Mouse (Mus musculus) olfactory bulb, adult 2 months (tissue): ENCODE data around the gene Theg. TPM values are rescaled to one million over a fixed set of nuclear protein-coding genes. Genes with fewer than 3 reads are reported as not detected.

Experiments
- H3K27ac ChIP-seq: fragments of 200-500 bp; 2 replicates; pipeline ENCODE4 v1.5.1; 2012; ENCODE audit warnings: low read depth, low read length; ENCODE audit not compliant: insufficient read depth
- H3K4me1 ChIP-seq: fragments of 200-500 bp; 2 replicates; pipeline ENCODE4 v1.6.1; 2012; ENCODE audit warnings: low read length; ENCODE audit not compliant: control insufficient read depth, insufficient read depth
- H3K4me3 ChIP-seq: fragments of 200-500 bp; 2 replicates; pipeline ENCODE4 v1.5.1; 2012; ENCODE audit warnings: mild to moderate bottlenecking, low read depth, low read length, moderate library complexity; ENCODE audit not compliant: insufficient read depth
- CTCF ChIP-seq: fragments of 200-500 bp; IDR thresholded peaks from 2 replicates; pipeline ENCODE4 v1.5.1; 2012; ENCODE audit warnings: low read depth, mild to moderate bottlenecking, low read length, moderate library complexity; ENCODE audit not compliant: insufficient read depth
- POLR2A ChIP-seq: fragments of 200-500 bp; IDR thresholded peaks from 2 replicates; pipeline ENCODE4 v1.6.1; 2012; ENCODE audit warnings: mild to moderate bottlenecking, low read depth, low read length, moderate library complexity; ENCODE audit not compliant: insufficient read depth
- WGBS: fragments of 180-500 bp; shearing (Covaris S2); methylation state at CpG from one replicate; pipeline ENCODE4 v1.1.7; 2018; 5-methylcytosine and 5-hydroxymethylcytosine counted together
- polyA plus RNA-seq: library from polyadenylated mRNA; stranded (reverse); fragments of >200 nt; gene quantifications from 2 replicates; pipeline ENCODE4 v1.2.4, GENCODE M21; 2012; ENCODE audit warnings: low replicate concordance; ENCODE audit not compliant: missing spikeins, insufficient read depth, insufficient read length

Gene Theg
- polyA plus RNA-seq = not detected in 2 replicates

DNA sequence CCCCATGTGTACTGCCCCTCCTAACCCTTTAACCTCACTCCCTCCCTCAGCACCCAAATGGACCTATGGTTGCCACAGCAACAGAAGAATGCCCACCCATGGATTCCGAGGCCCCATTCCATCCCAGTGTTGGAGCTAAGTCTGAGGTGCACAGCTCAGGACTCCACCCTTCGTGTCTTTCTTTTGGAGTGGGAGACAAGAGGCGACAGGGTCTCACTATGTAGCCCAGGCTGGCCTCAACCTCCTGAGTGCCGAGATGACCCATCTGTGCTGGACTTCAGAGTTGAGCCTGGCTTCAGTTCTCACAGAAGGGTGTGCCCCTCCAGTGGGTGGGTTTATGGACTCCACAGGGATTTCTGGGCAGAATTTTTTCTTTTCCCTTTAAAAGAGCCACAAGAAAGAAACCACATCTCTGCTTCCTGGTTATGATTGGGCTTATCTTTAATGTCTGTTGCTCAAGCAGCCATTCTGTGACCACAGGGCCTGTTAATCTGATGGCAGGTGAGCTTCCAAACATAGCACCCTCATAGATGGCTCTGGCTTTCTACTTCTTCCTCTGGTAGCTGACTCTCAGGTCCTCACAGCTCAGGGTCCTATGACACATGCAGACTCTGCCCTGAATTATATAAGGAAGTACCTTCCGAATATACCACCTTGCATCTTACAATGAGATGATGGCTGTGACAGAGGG lies at the start of gene Theg:
TSS of gene Theg (minus strand) at position 271 of the 691 bp plus-strand sequence.
- WGBS = 86% methylated on average over 5 of the region's 5 CpGs
- H3K27ac ChIP-seq = no peak within 1 kb of the TSS
- TF ChIP-seq CTCF = no peak
- TF ChIP-seq POLR2A = no peak
- no peak within 1 kb of the TSS for H3K4me3 ChIP-seq
- no peaks in the 10 kb centered on the region for H3K4me1 ChIP-seq

GRCm38 (mm10) chr10:79636287-79636686 lies 49.2 kb upstream of the Theg start:
- no peak for TF ChIP-seq CTCF
- TF ChIP-seq POLR2A = no peak
- Histone ChIP-seq H3K4me3 (peak overlapping the region; percentile 87; the same call in 1 of the 2 replicates), H3K4me1 (peaks cover 29% of the 10 kb centered on the region), H3K27ac (no peak overlapping the region)
- WGBS = 79% methylated on average over 8 of the region's 8 CpGs

DNA sequence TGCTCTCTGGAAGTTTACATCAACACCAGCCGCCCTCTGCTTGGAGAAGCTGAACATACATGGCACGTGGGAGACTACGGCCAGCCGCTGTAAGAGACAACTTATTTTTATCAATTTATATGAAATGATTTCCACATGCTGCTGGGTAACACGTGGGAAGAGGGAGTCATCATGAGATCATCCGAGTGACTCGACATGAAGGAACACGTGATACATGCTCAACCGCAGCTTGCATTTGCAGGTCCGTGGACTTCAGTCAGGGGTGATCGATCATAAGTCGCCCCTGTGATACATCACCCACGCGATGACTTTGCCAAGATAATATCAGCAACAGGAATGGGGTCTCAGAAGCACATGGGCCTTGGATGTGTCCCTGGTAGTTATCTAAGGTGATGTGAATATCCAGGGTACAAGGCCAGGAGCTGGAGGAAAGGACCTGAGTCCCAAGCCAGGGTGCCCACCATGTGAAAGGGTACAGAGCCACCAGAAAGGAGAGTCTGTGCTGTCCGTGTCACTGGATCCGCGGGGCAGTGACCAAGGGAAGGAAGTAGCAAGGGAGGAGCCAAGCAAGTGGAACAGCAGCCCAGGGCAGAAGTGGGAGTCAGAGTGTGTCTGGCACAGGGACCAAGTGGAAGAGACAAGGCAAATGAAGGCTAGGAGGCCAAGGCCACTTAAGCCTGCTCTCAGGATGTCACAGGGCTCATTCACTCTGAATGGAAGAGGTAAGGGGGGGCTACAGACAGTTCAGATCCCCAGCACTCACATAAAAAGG lies 46.1 kb upstream of the Theg start:
- no peak overlapping the region for H3K4me3 ChIP-seq
- TF ChIP-seq CTCF (no peak), POLR2A (no peak)
- peaks cover 21% of the 10 kb centered on the region for H3K4me1 ChIP-seq
- WGBS = 80% methylated on average over 17 of the region's 17 CpGs
- H3K27ac ChIP-seq = no peak overlapping the region

GRCm38 (mm10) chr10:79631432-79631831 lies 44.3 kb upstream of the Theg start:
- Histone ChIP-seq H3K4me3 (no peak overlapping the region), H3K4me1 (peaks cover 18% of the 10 kb centered on the region), H3K27ac (no peak overlapping the region)
- TF ChIP-seq CTCF = no peak
- TF ChIP-seq POLR2A = no peak
- 55% methylated on average over 4 of the region's 4 CpGs for WGBS

DNA sequence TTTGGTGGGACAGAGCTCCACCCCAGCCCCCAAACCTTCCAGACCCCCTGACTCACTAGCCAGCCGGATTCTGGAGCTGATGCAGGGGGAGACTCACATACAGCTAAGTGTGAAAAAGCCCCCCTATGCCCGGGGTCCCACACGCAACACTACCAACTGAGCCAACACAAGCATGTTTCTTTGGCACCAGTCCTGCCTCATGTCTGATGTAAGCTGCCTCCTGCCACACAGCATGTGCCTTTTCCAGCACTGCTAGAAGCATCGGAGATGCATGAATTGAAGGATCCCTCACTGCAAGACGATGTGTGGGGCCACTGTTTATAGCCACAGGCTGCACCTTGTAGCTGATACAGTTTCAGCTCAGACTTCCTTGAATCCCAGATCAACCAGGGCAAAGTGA lies 41.2 kb upstream of the Theg start:
- H3K4me3 ChIP-seq = no peak overlapping the region
- 79% methylated on average over 5 of the region's 5 CpGs for WGBS
- no peak for TF ChIP-seq CTCF
- no peak for TF ChIP-seq POLR2A
- peaks cover 14% of the 10 kb centered on the region for H3K4me1 ChIP-seq
- no peak overlapping the region for H3K27ac ChIP-seq

GRCm38 (mm10) chr10:79626156-79626555 lies 39.0 kb upstream of the Theg start:
- Histone ChIP-seq H3K4me1 (peaks cover 10% of the 10 kb centered on the region; the same call in 1 of the 2 replicates), H3K4me3 (no peak overlapping the region), H3K27ac (no peak overlapping the region)
- TF ChIP-seq POLR2A = no peak
- whole genome bisulfite sequencing = 64% methylated on average over 10 of the region's 10 CpGs

- H3K4me3 ChIP-seq = no peak overlapping the region
- WGBS = 83% methylated on average over 9 of the region's 9 CpGs
- H3K27ac ChIP-seq = no peak overlapping the region
- H3K4me1 ChIP-seq = peaks cover 10% of the 10 kb centered on the region; the same call in 1 of the 2 replicates
- no peak for TF ChIP-seq CTCF
- TF ChIP-seq POLR2A = no peak
Observed at GRCm38 (mm10) chr10:79625398-79625797, 38.3 kb upstream of the Theg start.

DNA sequence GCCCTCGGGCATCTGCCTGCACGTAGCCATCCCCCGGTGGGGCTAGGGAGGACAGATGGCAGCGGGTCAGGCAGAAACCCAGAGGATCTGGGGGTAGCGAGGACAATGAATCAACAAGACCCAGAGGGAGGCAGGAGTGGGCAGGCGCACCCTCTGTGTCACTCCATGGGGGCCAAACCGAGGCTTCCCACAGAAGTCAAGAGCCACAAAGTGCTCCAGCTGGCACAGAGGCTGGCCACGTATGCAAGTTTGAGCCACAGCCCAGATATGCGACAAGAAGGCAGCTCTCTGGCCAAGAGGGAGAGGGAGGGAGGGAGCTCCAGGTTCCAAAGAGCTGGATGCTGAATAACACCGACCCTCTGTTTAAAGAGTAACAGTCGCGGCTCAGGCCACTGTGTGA lies 36.8 kb upstream of the Theg start:
- TF ChIP-seq CTCF (no peak), POLR2A (no peak)
- Histone ChIP-seq H3K4me1 (peaks cover 10% of the 10 kb centered on the region; the same call in 1 of the 2 replicates), H3K27ac (no peak overlapping the region), H3K4me3 (no peak overlapping the region)
- 56% methylated on average over 12 of the region's 12 CpGs for WGBS

DNA sequence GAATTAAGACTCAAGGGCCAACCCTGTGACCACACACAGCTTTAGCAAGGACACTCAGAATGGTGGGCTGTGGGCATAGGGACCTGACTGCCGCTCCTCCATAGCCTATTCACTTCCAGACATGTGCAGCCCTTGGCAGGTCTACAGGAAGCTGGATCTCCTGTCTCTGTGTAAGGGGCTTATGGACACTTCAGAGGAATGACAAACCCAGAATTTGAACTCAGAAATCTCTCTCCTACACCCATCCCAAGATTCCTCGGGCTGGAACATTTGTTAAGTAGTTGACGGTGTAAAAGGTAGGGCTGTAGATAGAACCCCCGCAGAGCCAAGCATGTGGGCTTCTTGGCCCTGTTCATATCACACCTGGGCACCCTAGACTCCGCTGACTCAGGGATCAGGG lies 29.2 kb upstream of the Theg start:
- WGBS = 94% methylated on average over 5 of the region's 5 CpGs
- Histone ChIP-seq H3K27ac (no peak overlapping the region), H3K4me1 (peaks cover 26% of the 10 kb centered on the region), H3K4me3 (no peak overlapping the region)
- TF ChIP-seq CTCF (no peak), POLR2A (no peak)
